In the genomic region with DNA sequence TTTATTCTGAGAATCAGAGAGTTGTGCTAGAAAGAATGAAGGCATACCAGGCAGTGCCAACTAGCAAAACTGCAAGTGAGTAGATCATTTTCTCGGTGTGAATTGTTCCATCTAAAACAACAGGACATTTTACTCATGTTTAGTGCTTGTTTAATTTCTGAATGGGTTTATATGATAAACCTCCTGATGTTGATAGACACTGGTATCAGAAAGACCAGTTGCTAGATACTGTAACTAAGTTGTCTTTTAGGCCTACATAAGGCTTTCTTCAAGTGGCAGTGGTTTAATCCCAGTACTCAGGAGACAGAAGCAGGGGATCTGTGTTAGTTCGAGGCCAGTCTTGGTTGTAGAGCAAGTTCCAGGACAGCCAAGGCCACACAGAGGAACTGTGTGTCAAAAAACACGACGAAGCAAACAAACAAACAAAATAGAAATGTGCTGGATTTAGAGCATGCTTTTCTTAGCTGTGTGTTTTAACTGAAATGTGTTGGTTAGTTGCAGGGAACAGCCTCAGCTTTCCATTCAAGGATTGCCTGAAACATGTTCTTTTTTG, we compare ENCODE assay signal across 27 mouse cellular contexts.
"Had no signal": no experiment of that assay in that cellular context is flagged by ENCODE, and none has a peak within 500 bp of the region (broad histone marks: within the 10 kb centered on the region; RNA-seq: fewer than 3 reads in every experiment).

No protein-coding gene starts in this region.

- DNase-seq: gastrocnemius, adult 2 months; gastrocnemius, postnatal 10 days; gastrocnemius, postnatal 25 days; heart, adult 2 months; heart, postnatal 14 days; heart, postnatal 36 days; kidney, adult 11 months; kidney, adult 2 months; kidney, adult 9 months; kidney, postnatal 14 days; kidney, postnatal 36 days; layer of hippocampus, adult 9-11 months; layer of hippocampus, postnatal 36 days; left cerebral cortex, postnatal 4 days had no signal

- H3K27me3 ChIP-seq: heart, embryonic 13.5 days; heart, embryonic 15.5 days; hindbrain, embryonic 12.5 days; kidney, embryonic 15.5 days; limb, embryonic 13.5 days; limb, embryonic 15.5 days; liver, embryonic 12.5 days had no signal

- H3K9me3 ChIP-seq: heart, embryonic 13.5 days; heart, embryonic 15.5 days; hindbrain, embryonic 10.5 days; hindbrain, embryonic 12.5 days; kidney, embryonic 15.5 days; limb, embryonic 13.5 days; limb, embryonic 15.5 days; liver, embryonic 12.5 days had no signal

- H3K4me3 ChIP-seq: gastrocnemius, adult 2 months; heart, adult 2 months; heart, embryonic 13.5 days; heart, embryonic 15.5 days; hindbrain, embryonic 10.5 days; hindbrain, embryonic 12.5 days; kidney, embryonic 15.5 days; limb, embryonic 13.5 days; limb, embryonic 15.5 days; liver, embryonic 12.5 days had no signal

- H3K4me1 ChIP-seq: hindbrain, embryonic 10.5 days; hindbrain, embryonic 12.5 days; kidney, embryonic 15.5 days; limb, embryonic 13.5 days; limb, embryonic 15.5 days had no signal

- ATAC-seq: hindbrain, embryonic 16.5 days; intestine, embryonic 16.5 days; liver, embryonic 12.5 days had no signal

- H3K4me2 ChIP-seq: heart, embryonic 11.5 days; heart, embryonic 13.5 days; heart, embryonic 15.5 days; hindbrain, embryonic 12.5 days; hindbrain, embryonic 14.5 days; kidney, embryonic 15.5 days; limb, embryonic 13.5 days; limb, embryonic 15.5 days; liver, embryonic 12.5 days had no signal

- H3K9ac ChIP-seq: heart, embryonic 13.5 days; heart, embryonic 15.5 days; hindbrain, embryonic 12.5 days; hindbrain, embryonic 14.5 days; kidney, embryonic 15.5 days; limb, embryonic 13.5 days; limb, embryonic 15.5 days; liver, embryonic 12.5 days had no signal

- H3K27ac ChIP-seq: gastrocnemius, adult 2 months; heart, adult 2 months; hindbrain, embryonic 10.5 days; hindbrain, embryonic 12.5 days; hindbrain, embryonic 14.5 days; kidney, embryonic 15.5 days; kidney, postnatal 0 days; limb, embryonic 13.5 days; limb, embryonic 15.5 days had no signal
